Mouse (Mus musculus): ENCODE measurements around the gene Wdr61. TPM values are rescaled to one million over a fixed set of nuclear protein-coding genes. Genes with fewer than 3 reads are reported as not detected.

The Wdr61 gene
- polyA plus RNA-seq, 1 experiment: 49.7 TPM

DNA sequence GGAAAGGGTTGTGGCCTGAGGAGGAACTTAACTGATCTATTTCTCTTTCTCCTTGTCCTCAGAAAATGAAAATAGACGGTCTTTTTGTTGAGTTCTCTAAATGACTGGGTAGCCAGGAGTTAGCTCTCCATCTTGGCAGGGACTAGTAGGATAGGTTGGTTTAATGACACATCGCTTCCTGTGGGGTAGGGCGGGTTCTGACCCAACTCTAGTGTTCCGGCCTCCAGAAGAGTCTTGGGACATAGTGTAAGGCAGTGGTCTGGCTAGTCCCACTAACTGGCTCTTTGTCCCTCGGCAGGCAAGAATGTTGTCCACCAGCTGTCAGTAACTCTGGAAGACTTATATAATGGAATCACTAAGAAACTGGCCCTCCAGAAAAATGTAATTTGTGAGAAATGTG, 26.2 kb downstream of the Wdr61 start:
- no peak for TF ChIP-seq CTCF (IDR thresholded peaks at IDR 0.05; ENCODE audit: borderline replicate concordance, control insufficient read depth, extremely low read depth, insufficient read depth, low read length, poor library complexity)
- no peak for TF ChIP-seq POLR2A (IDR thresholded peaks at IDR 0.05; ENCODE audit: control insufficient read depth, extremely low read depth, insufficient read depth, low read length, poor library complexity)
- Histone ChIP-seq H3K27ac (ENCODE audit: control insufficient read depth, insufficient read depth, low read length) (no peak overlapping the region), H3K27me3 (ENCODE audit: control insufficient read depth, insufficient read depth, low read length) (no peaks in the 10 kb centered on the region), H3K4me1 (replicated peaks; ENCODE audit: control insufficient read depth, insufficient read depth, low read length) (no peaks in the 10 kb centered on the region), H3K4me3 (ENCODE audit: control insufficient read depth, insufficient read depth, low read length) (no peak overlapping the region), H3K36me3 (ENCODE audit: control insufficient read depth, insufficient read depth, low read length) (peaks cover 2% of the 10 kb centered on the region; the same call in 1 of the 2 replicates)
- WGBS: 91% methylated on average over 5 of the region's 5 CpGs
- no peak for DNase-seq

DNA sequence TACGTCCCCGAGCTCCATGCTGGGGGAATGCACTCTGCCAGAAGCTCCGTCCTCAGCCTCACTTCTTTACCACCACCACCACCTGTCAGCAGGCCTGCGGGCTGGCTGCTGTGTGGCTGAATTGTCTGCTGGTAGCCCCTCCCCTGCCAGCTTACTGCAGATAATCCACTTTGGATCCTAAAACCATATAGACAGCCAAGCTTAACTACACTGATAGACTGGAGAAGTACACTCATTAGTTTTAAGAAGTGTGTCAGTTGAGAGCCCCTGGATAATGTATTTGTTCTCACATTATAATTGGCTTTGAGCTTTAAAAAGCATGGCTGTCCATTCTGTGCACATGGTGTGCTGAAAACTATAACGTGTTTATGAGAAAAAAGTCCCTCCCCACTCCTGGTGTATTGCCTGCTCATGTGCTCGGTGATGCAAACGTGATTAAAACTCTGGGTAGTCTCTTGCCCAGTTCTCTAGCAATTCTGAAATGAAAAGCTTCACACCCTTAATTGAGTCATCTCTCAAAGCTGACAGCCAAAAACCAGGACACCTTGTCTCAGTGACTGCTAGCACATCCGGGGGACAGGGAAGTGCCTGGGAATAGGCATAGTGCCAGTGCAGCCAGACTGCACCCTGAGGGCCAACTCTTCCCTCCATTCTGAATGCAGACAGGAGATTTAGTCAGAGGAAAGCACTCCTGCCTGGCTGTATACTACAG, 26.9 kb downstream of the Wdr61 start:
- H3K27ac ChIP-seq (ENCODE audit: control insufficient read depth, insufficient read depth, low read length): no peak overlapping the region

GRCm38 (mm10) chr9:54705561-54705960, 28.8 kb downstream of the Wdr61 start:
- H3K27me3 ChIP-seq (ENCODE audit: control insufficient read depth, insufficient read depth, low read length): peaks cover 2% of the 10 kb centered on the region; the same call in 1 of the 2 replicates
- H3K36me3 ChIP-seq (ENCODE audit: control insufficient read depth, insufficient read depth, low read length): no peaks in the 10 kb centered on the region
- H3K27ac ChIP-seq (ENCODE audit: control insufficient read depth, insufficient read depth, low read length): no peak overlapping the region
- DNase-seq: no peak
- no peak overlapping the region for H3K4me3 ChIP-seq (ENCODE audit: control insufficient read depth, insufficient read depth, low read length)
- no peak for TF ChIP-seq POLR2A (IDR thresholded peaks at IDR 0.05; ENCODE audit: control insufficient read depth, extremely low read depth, insufficient read depth, low read length, poor library complexity)
- TF ChIP-seq CTCF (IDR thresholded peaks at IDR 0.05; ENCODE audit: borderline replicate concordance, control insufficient read depth, extremely low read depth, insufficient read depth, low read length, poor library complexity): no peak
- no peaks in the 10 kb centered on the region for H3K4me1 ChIP-seq (replicated peaks; ENCODE audit: control insufficient read depth, insufficient read depth, low read length)
- WGBS: 44% methylated on average over 1 of the region's 1 CpGs

More for the DNA sequence above, 26.9 kb downstream of the Wdr61 start:
- TF ChIP-seq CTCF (IDR thresholded peaks at IDR 0.05; ENCODE audit: borderline replicate concordance, control insufficient read depth, extremely low read depth, insufficient read depth, low read length, poor library complexity): no peak
- H3K4me1 ChIP-seq (replicated peaks; ENCODE audit: control insufficient read depth, insufficient read depth, low read length): no peaks in the 10 kb centered on the region
- DNase-seq: no peak
- no peak overlapping the region for H3K4me3 ChIP-seq (ENCODE audit: control insufficient read depth, insufficient read depth, low read length)
- no peaks in the 10 kb centered on the region for H3K36me3 ChIP-seq (ENCODE audit: control insufficient read depth, insufficient read depth, low read length)
- no peaks in the 10 kb centered on the region for H3K27me3 ChIP-seq (ENCODE audit: control insufficient read depth, insufficient read depth, low read length)
- 90% methylated on average over 8 of the region's 8 CpGs for WGBS

DNA sequence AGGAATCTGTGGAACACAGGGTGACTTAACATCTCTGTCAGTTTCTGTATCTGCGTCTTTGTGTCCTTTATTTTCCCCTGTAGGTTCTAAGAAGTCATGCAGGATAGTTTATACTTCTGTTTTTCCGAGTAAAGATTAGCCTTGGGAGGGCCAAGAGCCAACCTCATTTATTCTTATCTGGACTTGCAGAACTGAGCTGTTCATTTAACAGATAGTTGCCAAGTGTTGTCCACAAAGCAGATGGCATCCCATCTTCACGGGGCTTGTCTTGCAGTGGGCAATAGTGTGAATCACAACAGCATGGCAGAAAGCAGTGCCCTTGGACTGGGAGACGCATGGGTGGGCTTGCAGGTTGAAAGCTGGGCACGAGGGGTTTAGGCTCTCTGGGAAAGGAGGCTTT, 30.0 kb downstream of the Wdr61 start:
- no peak for TF ChIP-seq POLR2A (IDR thresholded peaks at IDR 0.05; ENCODE audit: control insufficient read depth, extremely low read depth, insufficient read depth, low read length, poor library complexity)
- TF ChIP-seq CTCF (IDR thresholded peaks at IDR 0.05; ENCODE audit: borderline replicate concordance, control insufficient read depth, extremely low read depth, insufficient read depth, low read length, poor library complexity): no peak
- DNase-seq: no peak
- no peak overlapping the region for H3K4me3 ChIP-seq (ENCODE audit: control insufficient read depth, insufficient read depth, low read length)
- H3K4me1 ChIP-seq (replicated peaks; ENCODE audit: control insufficient read depth, insufficient read depth, low read length): peaks cover 3% of the 10 kb centered on the region; the same call in 1 of the 2 replicates
- H3K27me3 ChIP-seq (ENCODE audit: control insufficient read depth, insufficient read depth, low read length): peaks cover 11% of the 10 kb centered on the region
- H3K36me3 ChIP-seq (ENCODE audit: control insufficient read depth, insufficient read depth, low read length): no peaks in the 10 kb centered on the region
- 85% methylated on average over 5 of the region's 5 CpGs for WGBS
- H3K27ac ChIP-seq (ENCODE audit: control insufficient read depth, insufficient read depth, low read length): no peak overlapping the region

- no peak overlapping the region for H3K4me3 ChIP-seq (ENCODE audit: control insufficient read depth, insufficient read depth, low read length)
- TF ChIP-seq CTCF (IDR thresholded peaks at IDR 0.05; ENCODE audit: borderline replicate concordance, control insufficient read depth, extremely low read depth, insufficient read depth, low read length, poor library complexity): no peak
- no peak for TF ChIP-seq POLR2A (IDR thresholded peaks at IDR 0.05; ENCODE audit: control insufficient read depth, extremely low read depth, insufficient read depth, low read length, poor library complexity)
- DNase-seq: no peak
- H3K27ac ChIP-seq (ENCODE audit: control insufficient read depth, insufficient read depth, low read length): no peak overlapping the region
- H3K27me3 ChIP-seq (ENCODE audit: control insufficient read depth, insufficient read depth, low read length): peaks cover 17% of the 10 kb centered on the region
- 95% methylated on average over 2 of the region's 2 CpGs for WGBS
- H3K36me3 ChIP-seq (ENCODE audit: control insufficient read depth, insufficient read depth, low read length): no peaks in the 10 kb centered on the region
- H3K4me1 ChIP-seq (replicated peaks; ENCODE audit: control insufficient read depth, insufficient read depth, low read length): peaks cover 9% of the 10 kb centered on the region; the same call in 1 of the 2 replicates
These were observed 31.7 kb downstream of the Wdr61 start for GRCm38 (mm10) chr9:54702581-54702980.

DNA sequence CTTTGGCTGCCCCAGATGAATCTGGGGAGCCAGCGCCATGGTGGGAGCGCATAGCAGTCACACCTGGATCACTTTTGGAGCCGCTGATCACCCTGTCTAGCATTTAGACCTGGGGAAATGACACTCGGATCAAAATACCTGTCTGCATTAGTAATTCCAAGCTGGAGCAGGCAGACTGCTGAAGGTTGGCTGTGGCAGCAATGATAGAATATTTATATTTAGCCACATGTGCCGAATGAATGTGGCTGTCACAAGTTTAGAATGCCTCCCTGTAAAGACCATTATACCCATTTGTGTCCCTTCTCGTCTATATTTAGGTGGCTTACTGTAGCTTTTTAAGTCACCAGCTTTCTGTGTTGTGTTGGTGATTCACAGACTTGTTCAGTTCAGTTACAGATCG, 33.6 kb downstream of the Wdr61 start:
- no peak for DNase-seq
- H3K36me3 ChIP-seq (ENCODE audit: control insufficient read depth, insufficient read depth, low read length): no peaks in the 10 kb centered on the region
- TF ChIP-seq POLR2A (IDR thresholded peaks at IDR 0.05; ENCODE audit: control insufficient read depth, extremely low read depth, insufficient read depth, low read length, poor library complexity): no peak
- TF ChIP-seq CTCF (IDR thresholded peaks at IDR 0.05; ENCODE audit: borderline replicate concordance, control insufficient read depth, extremely low read depth, insufficient read depth, low read length, poor library complexity): no peak
- H3K27ac ChIP-seq (ENCODE audit: control insufficient read depth, insufficient read depth, low read length): no peak overlapping the region
- peaks cover 9% of the 10 kb centered on the region; the same call in 1 of the 2 replicates for H3K4me1 ChIP-seq (replicated peaks; ENCODE audit: control insufficient read depth, insufficient read depth, low read length)
- 93% methylated on average over 7 of the region's 7 CpGs for WGBS
- peaks cover 19% of the 10 kb centered on the region for H3K27me3 ChIP-seq (ENCODE audit: control insufficient read depth, insufficient read depth, low read length)
- no peak overlapping the region for H3K4me3 ChIP-seq (ENCODE audit: control insufficient read depth, insufficient read depth, low read length)

DNA sequence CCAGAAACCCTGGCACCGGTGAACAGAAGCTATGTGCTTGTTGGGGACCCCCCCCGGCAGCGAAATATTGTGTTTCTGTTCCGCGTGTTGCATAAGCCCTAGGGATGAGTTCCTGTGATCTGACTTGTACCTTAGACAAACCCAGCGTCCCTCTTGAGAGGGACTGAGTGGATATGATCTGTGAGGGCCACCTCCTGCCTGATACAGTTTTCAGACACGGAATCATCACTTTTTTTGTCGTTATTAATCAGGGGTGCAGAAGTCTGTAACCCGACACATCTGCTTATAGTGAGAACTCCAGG, 34.2 kb downstream of the Wdr61 start:
- WGBS: 33% methylated on average over 9 of the region's 9 CpGs
- no peaks in the 10 kb centered on the region for H3K36me3 ChIP-seq (ENCODE audit: control insufficient read depth, insufficient read depth, low read length)
- H3K27ac ChIP-seq (ENCODE audit: control insufficient read depth, insufficient read depth, low read length): no peak overlapping the region
- DNase-seq: no peak
- H3K4me3 ChIP-seq (ENCODE audit: control insufficient read depth, insufficient read depth, low read length): peak overlapping the region; percentile 53
- peaks cover 19% of the 10 kb centered on the region for H3K27me3 ChIP-seq (ENCODE audit: control insufficient read depth, insufficient read depth, low read length)
- peaks cover 9% of the 10 kb centered on the region; the same call in 1 of the 2 replicates for H3K4me1 ChIP-seq (replicated peaks; ENCODE audit: control insufficient read depth, insufficient read depth, low read length)
- TF ChIP-seq CTCF (IDR thresholded peaks at IDR 0.05; ENCODE audit: borderline replicate concordance, control insufficient read depth, extremely low read depth, insufficient read depth, low read length, poor library complexity) (no peak), POLR2A (IDR thresholded peaks at IDR 0.05; ENCODE audit: control insufficient read depth, extremely low read depth, insufficient read depth, low read length, poor library complexity) (no peak)

Data from thymus, adult 2 months (tissue).